Mouse (Mus musculus): ENCODE measurements around the gene Cisd3.

GRCm38 (mm10) chr11:97662893-97663527 lies 22.6 kb upstream of the Cisd3 start, which contains the start of gene Mllt6:
- TF ChIP-seq CTCF (IDR thresholded peaks at IDR 0.05; ENCODE audit: borderline replicate concordance, extremely low read depth, insufficient read depth, insufficient read length) (no peak), POLR2A (IDR thresholded peaks at IDR 0.05; ENCODE audit: borderline replicate concordance, extremely low read depth, insufficient read depth, insufficient read length, poor library complexity, severe bottlenecking) (peak; percentile 51; the same call in 1 of the 2 replicates)
